Mouse (Mus musculus): ENCODE data around the gene Map3k12. TPM values are rescaled to one million over a fixed set of nuclear protein-coding genes. Genes with fewer than 3 reads are reported as not detected.

The Map3k12 gene
- polyA plus RNA-seq, 1 experiment from 2014 or later: 16.4 TPM

DNA sequence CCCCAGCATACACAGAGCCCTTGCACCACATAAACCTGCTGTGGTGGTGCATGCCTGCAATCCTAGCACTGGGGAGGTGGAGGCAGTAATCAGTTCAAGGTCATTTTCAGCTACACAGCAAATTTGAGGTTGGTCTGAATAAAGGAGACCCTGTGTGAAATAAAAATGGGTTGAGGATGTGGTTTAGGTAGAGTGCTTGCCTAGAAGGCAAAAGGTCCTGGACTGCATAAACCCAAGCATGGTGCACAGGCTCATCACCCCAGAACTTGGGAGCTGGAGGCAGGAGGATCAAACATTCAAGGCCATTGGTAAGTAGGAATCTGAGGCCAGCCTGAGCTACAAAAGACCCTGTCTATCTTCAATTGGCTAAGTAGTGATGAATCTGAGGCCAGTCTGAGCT, 9.3 kb downstream of the Map3k12 start:
- Histone ChIP-seq H3K4me1 (ENCODE audit: control insufficient read depth, insufficient read depth, low read length) (peaks cover 29% of the 10 kb centered on the region), H3K9ac (ENCODE audit: low read length) (no peak overlapping the region), H3K4me2 (no peak overlapping the region), H3K36me3 (ENCODE audit: control insufficient read depth, insufficient read depth, low read length) (peaks cover 12% of the 10 kb centered on the region; the same call in 1 of the 2 replicates), H3K9me3 (ENCODE audit: control insufficient read depth, low read length) (no peaks in the 10 kb centered on the region), H3K4me3 (ENCODE audit: low read depth, low read length) (no peak overlapping the region), H3K27ac (ENCODE audit: low read depth, low read length) (no peak overlapping the region), H3K27me3 (ENCODE audit: control insufficient read depth, insufficient read depth, low read length) (no peaks in the 10 kb centered on the region)
- DNase-seq (ENCODE audit: low spot score, missing footprints): peak; percentile 78
- no peak for ATAC-seq (ENCODE audit: low FRiP score)

DNA sequence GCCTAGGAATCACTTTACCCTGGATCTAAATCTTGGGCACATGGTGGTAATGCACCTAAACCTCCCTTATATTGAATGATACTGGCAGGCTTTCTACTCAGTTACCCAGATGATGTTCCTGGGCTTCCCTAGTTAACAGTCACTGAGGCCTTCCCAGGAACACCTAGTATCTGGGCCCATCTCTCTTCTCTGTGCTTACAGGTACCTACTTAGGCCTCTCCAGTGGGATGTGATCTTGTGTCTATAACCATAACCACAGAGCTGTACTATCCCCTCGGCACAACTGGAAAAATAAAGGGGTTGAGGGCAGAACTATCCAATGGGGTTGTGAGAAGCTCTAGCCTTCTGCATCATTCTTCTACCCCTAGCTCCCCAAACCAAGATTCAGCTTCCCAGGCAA, 10.0 kb downstream of the Map3k12 start:
- 90% methylated on average over 1 of the region's 1 CpGs for WGBS
- Histone ChIP-seq H3K27ac (ENCODE audit: low read depth, low read length) (no peak overlapping the region), H3K4me1 (ENCODE audit: control insufficient read depth, insufficient read depth, low read length) (peaks cover 22% of the 10 kb centered on the region), H3K9me3 (ENCODE audit: control insufficient read depth, low read length) (no peaks in the 10 kb centered on the region), H3K36me3 (ENCODE audit: control insufficient read depth, insufficient read depth, low read length) (peaks cover 14% of the 10 kb centered on the region; the same call in 1 of the 2 replicates), H3K4me2 (no peak overlapping the region), H3K27me3 (ENCODE audit: control insufficient read depth, insufficient read depth, low read length) (no peaks in the 10 kb centered on the region), H3K9ac (ENCODE audit: low read length) (no peak overlapping the region), H3K4me3 (ENCODE audit: low read depth, low read length) (no peak overlapping the region)
- ATAC-seq (ENCODE audit: low FRiP score): no peak
- DNase-seq (ENCODE audit: low spot score, missing footprints): no peak

DNA sequence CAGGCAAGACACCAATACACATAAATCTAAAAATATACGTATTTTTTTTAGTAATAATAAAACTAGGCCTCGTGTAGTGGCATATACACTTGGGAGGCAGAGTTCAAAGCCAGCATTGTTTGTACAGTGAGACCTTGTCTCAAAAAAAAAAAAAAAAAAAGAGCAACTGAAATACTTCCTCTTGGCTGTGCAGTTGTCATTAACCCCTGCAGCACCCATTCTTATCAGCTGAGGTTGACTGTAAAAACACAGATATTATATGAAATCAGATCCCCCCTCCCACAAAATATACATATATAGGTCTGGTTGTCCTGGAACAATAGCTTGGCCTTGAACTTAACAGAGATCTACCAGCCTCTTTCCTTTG, 10.4 kb downstream of the Map3k12 start:
- Histone ChIP-seq H3K4me1 (ENCODE audit: control insufficient read depth, insufficient read depth, low read length) (peaks cover 18% of the 10 kb centered on the region), H3K9me3 (ENCODE audit: control insufficient read depth, low read length) (no peaks in the 10 kb centered on the region), H3K9ac (ENCODE audit: low read length) (no peak overlapping the region), H3K27ac (ENCODE audit: low read depth, low read length) (no peak overlapping the region), H3K4me2 (no peak overlapping the region), H3K36me3 (ENCODE audit: control insufficient read depth, insufficient read depth, low read length) (peaks cover 14% of the 10 kb centered on the region; the same call in 1 of the 2 replicates), H3K27me3 (ENCODE audit: control insufficient read depth, insufficient read depth, low read length) (no peaks in the 10 kb centered on the region), H3K4me3 (ENCODE audit: low read depth, low read length) (no peak overlapping the region)
- DNase-seq (ENCODE audit: low spot score, missing footprints): no peak
- ATAC-seq (ENCODE audit: low FRiP score): no peak
- WGBS: 70% methylated on average over 2 of the region's 2 CpGs

DNA sequence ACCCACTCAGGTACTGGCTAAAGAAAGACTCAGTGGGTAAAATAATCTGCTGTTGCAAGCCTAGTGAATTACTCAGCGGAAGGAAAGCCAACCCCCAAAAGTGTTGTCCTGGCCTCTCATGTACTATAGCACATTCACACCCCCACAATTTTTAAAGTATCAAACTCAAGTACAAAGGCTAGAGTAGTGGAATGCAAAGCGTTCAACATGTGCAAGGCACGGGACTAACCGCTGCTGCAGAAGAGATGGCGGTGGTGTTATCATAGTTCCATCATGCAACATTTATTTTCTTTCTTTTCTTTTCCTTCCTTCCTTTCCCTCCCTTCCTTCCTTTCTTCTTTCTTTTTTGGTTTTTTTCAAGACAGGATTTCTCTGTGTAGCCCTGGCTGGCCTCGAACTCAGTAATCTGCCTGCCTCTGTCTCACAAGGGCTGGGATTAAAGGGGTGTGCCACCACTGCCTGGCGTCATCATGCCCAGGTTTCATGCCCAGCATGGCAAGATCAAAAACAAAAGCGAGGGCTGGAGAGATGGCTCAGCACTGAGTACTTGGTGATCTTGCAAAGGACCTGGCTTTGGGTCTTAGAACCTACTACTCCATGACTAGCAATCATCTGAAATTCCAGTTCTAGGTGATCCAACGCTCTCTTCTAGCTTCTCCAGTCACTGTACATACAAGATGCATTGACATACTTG, 10.9 kb downstream of the Map3k12 start:
- 89% methylated on average over 9 of the region's 9 CpGs for WGBS
- ATAC-seq (ENCODE audit: low FRiP score): no peak
- Histone ChIP-seq H3K36me3 (ENCODE audit: control insufficient read depth, insufficient read depth, low read length) (peaks cover 20% of the 10 kb centered on the region), H3K9me3 (ENCODE audit: control insufficient read depth, low read length) (no peaks in the 10 kb centered on the region), H3K27me3 (ENCODE audit: control insufficient read depth, insufficient read depth, low read length) (no peaks in the 10 kb centered on the region), H3K4me3 (ENCODE audit: low read depth, low read length) (no peak overlapping the region), H3K9ac (ENCODE audit: low read length) (no peak overlapping the region), H3K4me1 (ENCODE audit: control insufficient read depth, insufficient read depth, low read length) (peaks cover 13% of the 10 kb centered on the region), H3K4me2 (no peak overlapping the region), H3K27ac (ENCODE audit: low read depth, low read length) (no peak overlapping the region)
- DNase-seq (ENCODE audit: low spot score, missing footprints): peak; percentile 79

DNA sequence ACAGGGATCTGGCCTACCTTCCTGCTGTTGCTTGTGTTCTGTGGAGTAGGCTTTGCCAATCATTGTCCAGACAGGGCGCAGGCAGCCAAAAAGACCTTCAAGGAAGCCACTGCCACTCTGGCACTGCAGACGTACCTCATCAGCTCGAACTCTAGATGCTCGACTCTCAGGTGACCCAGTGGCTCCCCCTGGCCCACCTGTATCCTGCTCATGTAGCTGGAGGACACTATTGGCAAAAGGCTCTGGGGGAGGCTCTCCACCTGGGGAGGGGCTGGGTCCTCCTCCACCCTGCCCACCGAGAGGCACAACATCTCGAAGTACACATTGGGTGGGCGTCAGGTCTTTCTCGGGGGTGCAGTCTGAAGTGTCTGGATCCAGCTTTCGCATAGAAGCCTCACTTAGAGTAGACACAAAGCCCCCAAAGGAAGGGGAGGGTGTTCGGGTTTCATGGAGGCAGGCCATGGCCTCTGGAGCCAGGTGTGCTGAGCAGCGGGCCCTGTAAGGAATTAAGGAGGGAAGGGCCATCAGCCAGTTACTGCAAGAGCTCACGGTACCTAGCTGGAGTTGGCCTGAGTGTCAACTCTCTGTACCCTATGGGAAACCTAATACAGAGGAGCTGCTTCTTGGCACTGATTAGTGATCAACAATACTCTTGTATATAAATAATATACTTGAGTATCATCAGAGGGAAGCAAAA, 11.6 kb downstream of the Map3k12 start:
- 80% methylated on average over 12 of the region's 12 CpGs for WGBS
- H3K27ac ChIP-seq (ENCODE audit: low read depth, low read length): no peak overlapping the region
- no peak overlapping the region for H3K9ac ChIP-seq (ENCODE audit: low read length)
- H3K27me3 ChIP-seq (ENCODE audit: control insufficient read depth, insufficient read depth, low read length): no peaks in the 10 kb centered on the region
- H3K4me2 ChIP-seq: no peak overlapping the region
- H3K4me1 ChIP-seq (ENCODE audit: control insufficient read depth, insufficient read depth, low read length): peaks cover 9% of the 10 kb centered on the region
- DNase-seq (ENCODE audit: low spot score, missing footprints): peak; percentile 84
- no peaks in the 10 kb centered on the region for H3K9me3 ChIP-seq (ENCODE audit: control insufficient read depth, low read length)
- ATAC-seq (ENCODE audit: low FRiP score): no peak
- H3K4me3 ChIP-seq (ENCODE audit: low read depth, low read length): no peak overlapping the region
- peaks cover 27% of the 10 kb centered on the region for H3K36me3 ChIP-seq (ENCODE audit: control insufficient read depth, insufficient read depth, low read length)

DNA sequence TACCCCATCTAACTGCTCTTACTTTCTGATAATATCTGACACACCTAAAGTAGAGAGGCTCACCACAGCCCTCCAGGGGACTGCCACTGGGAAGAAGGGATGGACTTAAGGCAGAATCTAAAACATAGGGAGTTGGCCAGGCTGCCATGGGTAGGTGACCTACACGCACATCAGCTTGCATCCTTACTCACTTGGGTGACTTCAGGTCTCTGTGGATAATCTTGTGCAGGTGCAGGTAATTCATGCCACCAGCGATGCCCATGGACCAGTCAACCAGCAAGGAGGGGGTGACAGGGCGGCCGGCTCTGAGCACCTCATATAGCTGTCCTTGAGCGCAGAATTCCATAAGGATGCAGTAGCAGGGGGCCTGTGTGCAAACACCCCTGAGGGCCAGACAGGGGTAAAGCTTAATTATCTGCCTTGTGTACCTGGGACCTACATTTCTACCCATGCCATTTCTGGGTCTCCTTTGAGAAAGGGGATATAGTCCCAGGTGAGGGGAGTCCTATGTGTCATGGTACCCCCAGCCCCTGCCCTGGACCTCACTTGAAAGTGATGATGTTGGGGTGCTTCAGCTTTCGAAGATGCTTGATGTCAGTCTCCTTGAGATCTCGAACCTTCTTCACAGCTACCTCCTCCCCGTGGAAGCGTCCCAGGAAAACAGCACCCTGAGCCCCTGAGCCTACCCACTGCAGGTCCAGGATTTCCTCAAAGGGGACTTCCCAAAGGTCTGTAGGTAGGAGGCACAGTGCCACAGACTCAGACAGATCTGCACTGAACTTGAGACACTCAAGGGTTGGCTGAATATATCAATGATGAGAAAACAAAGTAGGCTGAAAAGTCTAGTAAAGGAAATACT, 12.7 kb downstream of the Map3k12 start:
- no peak overlapping the region for H3K9ac ChIP-seq (ENCODE audit: low read length)
- DNase-seq (ENCODE audit: low spot score, missing footprints) (peak; percentile 75), ATAC-seq (ENCODE audit: low FRiP score) (no peak)
- H3K4me3 ChIP-seq (ENCODE audit: low read depth, low read length): no peak overlapping the region
- no peak overlapping the region for H3K4me2 ChIP-seq
- peaks cover under 1% of the 10 kb centered on the region; the same call in 1 of the 2 replicates for H3K4me1 ChIP-seq (ENCODE audit: control insufficient read depth, insufficient read depth, low read length)
- peaks cover 36% of the 10 kb centered on the region for H3K36me3 ChIP-seq (ENCODE audit: control insufficient read depth, insufficient read depth, low read length)
- 88% methylated on average over 9 of the region's 9 CpGs for WGBS
- H3K9me3 ChIP-seq (ENCODE audit: control insufficient read depth, low read length): no peaks in the 10 kb centered on the region
- no peak overlapping the region; the same call in 1 of the 2 replicates for H3K27ac ChIP-seq (ENCODE audit: low read depth, low read length)
- no peaks in the 10 kb centered on the region for H3K27me3 ChIP-seq (ENCODE audit: control insufficient read depth, insufficient read depth, low read length)

DNA sequence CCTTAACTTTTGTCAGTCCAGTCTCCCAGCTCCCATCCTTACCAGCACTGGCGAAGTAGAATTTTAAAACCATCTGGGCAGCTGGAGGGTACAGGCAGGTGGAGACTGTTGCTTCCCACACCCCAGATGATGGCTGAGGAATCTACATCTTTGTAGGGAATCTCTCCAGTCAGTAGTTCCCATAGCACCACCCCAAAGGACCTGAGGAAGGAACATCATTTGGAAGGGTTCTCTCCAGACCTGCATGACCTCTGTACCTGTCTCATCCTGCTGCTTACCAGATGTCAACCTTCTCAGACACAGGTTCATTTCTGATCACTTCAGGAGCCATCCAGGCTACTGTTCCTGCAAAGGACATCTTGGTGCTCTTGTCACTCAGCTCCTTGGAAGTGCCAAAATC, 13.4 kb downstream of the Map3k12 start, which contains the start of gene Gm10337:
Gm10337 (plus strand) TSS at position 276 of the 400 bp plus-strand sequence.
- WGBS: 92% methylated on average over 1 of the region's 1 CpGs
- no peak within 1 kb of the TSS for H3K4me2 ChIP-seq
- DNase-seq (ENCODE audit: low spot score, missing footprints) (peak; percentile 86), ATAC-seq (ENCODE audit: low FRiP score) (no peak)
- H3K9ac ChIP-seq (ENCODE audit: low read length): no peak within 1 kb of the TSS
- no peaks in the 10 kb centered on the region for H3K4me1 ChIP-seq (ENCODE audit: control insufficient read depth, insufficient read depth, low read length)
- peaks cover 36% of the 10 kb centered on the region for H3K36me3 ChIP-seq (ENCODE audit: control insufficient read depth, insufficient read depth, low read length)
- H3K4me3 ChIP-seq (ENCODE audit: low read depth, low read length): no peak within 1 kb of the TSS
- H3K9me3 ChIP-seq (ENCODE audit: control insufficient read depth, low read length): no peaks in the 10 kb centered on the region
- no peaks in the 10 kb centered on the region for H3K27me3 ChIP-seq (ENCODE audit: control insufficient read depth, insufficient read depth, low read length)
- no peak within 1 kb of the TSS; the same call in 1 of the 2 replicates for H3K27ac ChIP-seq (ENCODE audit: low read depth, low read length)

DNA sequence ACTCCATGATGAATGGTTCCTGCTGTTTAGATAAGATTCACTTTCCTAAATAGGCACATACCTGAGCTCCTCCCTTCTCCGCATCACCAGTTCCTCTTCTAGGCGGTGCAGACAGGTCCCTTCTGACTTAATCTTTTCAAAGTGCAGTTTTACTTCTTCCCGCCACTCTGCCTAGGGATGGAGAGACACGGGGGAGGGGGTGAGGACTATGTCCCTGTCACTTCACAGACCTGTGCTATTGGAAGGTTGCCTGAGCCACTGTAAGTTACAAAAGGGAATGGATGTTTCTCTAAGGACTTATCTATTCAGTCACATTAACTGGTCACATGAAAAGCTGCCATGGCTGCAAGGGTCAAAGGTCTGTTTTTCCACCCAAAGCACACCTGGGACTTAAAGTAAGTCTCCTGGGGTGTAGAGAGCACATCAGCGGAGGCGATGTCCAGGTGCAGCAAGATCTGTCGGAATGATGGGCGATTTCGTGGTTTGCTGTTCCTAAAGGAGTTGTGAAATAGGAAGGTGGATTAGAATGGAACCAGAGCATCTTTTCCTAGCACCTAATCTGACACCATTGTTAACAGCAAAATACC, 14.5 kb downstream of the Map3k12 start:
- ATAC-seq (ENCODE audit: low FRiP score): no peak
- H3K36me3 ChIP-seq (ENCODE audit: control insufficient read depth, insufficient read depth, low read length): peaks cover 40% of the 10 kb centered on the region
- 82% methylated on average over 9 of the region's 9 CpGs for WGBS

More for the DNA sequence above, 14.5 kb downstream of the Map3k12 start:
- no peak overlapping the region for H3K27ac ChIP-seq (ENCODE audit: low read depth, low read length)
- no peaks in the 10 kb centered on the region for H3K4me1 ChIP-seq (ENCODE audit: control insufficient read depth, insufficient read depth, low read length)
- no peaks in the 10 kb centered on the region for H3K9me3 ChIP-seq (ENCODE audit: control insufficient read depth, low read length)
- no peak overlapping the region for H3K4me2 ChIP-seq
- DNase-seq (ENCODE audit: low spot score, missing footprints): peak; percentile 83
- no peaks in the 10 kb centered on the region for H3K27me3 ChIP-seq (ENCODE audit: control insufficient read depth, insufficient read depth, low read length)
- no peak overlapping the region for H3K9ac ChIP-seq (ENCODE audit: low read length)
- no peak overlapping the region for H3K4me3 ChIP-seq (ENCODE audit: low read depth, low read length)
